Mouse (Mus musculus) CD8-positive naive resting alpha-beta T cell, adult 2 months (primary cell): ENCODE measurements at regions not wholly inside any gene's neighbourhood (a gene's known extent, or its start where the extent isn't known, plus 50 kb on each side); places are given as distances from the start of the nearest gene placed in this dataset.
"Not testable (repeated sequence)": the region's sequence is repeated elsewhere in the genome, so short reads cannot be mapped to it uniquely, and the experiment has no call there.

Source experiments
- DNase-seq, 2 experiments: peaks; one replicate each; pipeline ENCODE4 v3.0.0; 2022; ENCODE audit warnings: low read depth in 2 of 2, low spot score in 2 of 2

- DNase-seq, result no peak
These were observed 234.4 kb downstream of the Diras2 start for GRCm38 (mm10) chr13:52296541-52297276.

DNA sequence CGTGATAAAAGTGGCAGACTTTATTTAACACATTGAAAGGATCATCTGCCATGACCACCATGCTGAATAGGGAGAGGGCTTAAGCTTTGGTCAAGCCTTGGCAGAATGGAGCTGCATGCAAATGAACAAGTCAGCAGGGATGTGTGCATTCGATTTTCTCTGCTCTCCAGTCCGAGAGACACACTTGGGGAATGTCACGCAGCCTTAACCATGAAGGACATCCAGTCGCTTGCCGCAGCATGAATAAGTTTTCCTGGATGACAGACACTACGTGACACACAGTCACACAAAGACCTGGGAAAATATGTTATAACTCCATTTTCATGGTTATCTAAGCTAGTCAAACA lies 233.8 kb downstream of the Diras2 start:
- DNase-seq, result no peak

- DNase-seq, result no peak
These were observed 232.7 kb downstream of the Diras2 start for GRCm38 (mm10) chr13:52298362-52298761.

- DNase-seq, result not testable (repeated sequence)
These were observed 225.8 kb downstream of the Diras2 start for GRCm38 (mm10) chr13:52305328-52305727.

DNA sequence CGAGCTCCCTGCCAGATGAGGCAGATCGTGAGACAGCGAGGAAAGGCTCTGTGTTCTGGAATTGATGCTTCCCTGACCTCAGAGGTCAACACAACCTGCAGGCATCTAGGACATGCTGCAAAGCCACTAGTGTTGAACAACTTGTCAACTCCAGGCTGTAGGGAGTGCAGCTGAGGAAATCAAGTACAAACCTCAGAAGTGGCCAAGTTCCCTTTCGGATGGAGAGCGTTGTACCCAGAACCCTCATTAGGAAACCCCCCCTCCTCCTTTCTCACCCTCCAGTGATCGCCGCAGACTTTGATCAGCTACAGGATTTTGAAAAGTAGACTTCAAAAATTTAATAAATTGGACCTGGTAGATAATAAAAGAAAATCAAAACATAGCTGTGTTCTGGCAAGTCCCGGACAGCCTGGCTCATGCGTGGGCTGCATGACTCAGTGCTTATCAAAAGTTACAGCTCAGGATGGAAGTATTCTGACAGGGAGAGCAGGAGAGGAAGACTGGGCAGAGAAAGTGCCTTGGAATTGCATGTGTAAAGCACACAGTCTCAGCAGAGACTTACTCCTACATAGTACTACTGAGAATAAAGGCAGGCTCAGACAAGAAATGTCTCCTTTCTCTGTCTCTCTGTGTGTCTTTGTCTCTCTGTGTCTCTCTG lies 224.2 kb downstream of the Diras2 start:
- no peak for DNase-seq

- no peak for DNase-seq
These were observed 220.1 kb downstream of the Diras2 start for GRCm38 (mm10) chr13:52310954-52311353.

GRCm38 (mm10) chr13:52318276-52318675 lies 212.8 kb downstream of the Diras2 start:
- DNase-seq, result no peak

DNA sequence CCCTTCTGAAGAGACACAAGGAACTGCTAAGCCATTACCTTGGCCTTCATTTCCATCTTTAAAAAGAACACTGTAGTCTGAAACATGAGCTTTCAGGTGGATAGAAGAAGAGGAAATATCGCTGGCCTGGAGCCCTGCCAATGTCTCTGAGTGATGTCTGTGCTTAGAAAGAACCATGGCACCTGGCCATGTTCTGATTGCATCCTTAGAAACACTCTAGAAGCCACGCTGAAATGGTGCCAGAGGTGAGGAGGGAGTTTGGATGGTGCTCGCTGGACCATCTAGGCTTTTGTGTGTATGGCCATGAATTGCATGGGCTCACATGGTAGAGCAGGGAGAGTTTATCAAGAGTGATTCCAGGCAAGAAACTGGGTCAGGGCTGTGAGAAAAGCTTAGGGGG lies 207.4 kb downstream of the Diras2 start:
- DNase-seq, result no peak

DNA sequence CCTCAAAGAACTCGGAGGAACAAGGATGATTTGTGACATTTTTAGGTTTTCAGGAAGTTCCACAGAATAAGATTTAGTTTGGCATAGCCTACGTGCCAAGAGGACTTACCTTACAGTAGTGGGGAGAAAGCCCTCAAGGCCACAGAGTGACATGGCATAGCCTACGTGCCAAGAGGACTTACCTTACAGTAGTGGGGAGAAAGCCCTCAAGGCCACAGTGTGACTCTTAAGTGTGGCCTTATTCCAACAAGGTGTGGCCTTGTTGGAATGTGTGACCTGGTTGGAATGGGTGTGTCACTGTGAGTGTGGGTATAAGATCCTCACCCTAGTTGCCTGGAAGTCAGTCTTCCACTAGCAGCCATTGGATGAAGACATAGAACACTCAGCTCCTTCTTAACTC lies 206.7 kb downstream of the Diras2 start:
- DNase-seq, result not testable (repeated sequence)

GRCm38 (mm10) chr13:52325647-52326046 lies 205.4 kb downstream of the Diras2 start:
- DNase-seq, result not testable (repeated sequence)

- no peak for DNase-seq
These were observed 203.3 kb downstream of the Diras2 start for GRCm38 (mm10) chr13:52327734-52328133.

GRCm38 (mm10) chr13:52328766-52329165 lies 202.3 kb downstream of the Diras2 start:
- no peak for DNase-seq

- peak; percentile 16 to 30 for DNase-seq
These were observed 200.0 kb downstream of the Diras2 start for GRCm38 (mm10) chr13:52331068-52331467.

DNA sequence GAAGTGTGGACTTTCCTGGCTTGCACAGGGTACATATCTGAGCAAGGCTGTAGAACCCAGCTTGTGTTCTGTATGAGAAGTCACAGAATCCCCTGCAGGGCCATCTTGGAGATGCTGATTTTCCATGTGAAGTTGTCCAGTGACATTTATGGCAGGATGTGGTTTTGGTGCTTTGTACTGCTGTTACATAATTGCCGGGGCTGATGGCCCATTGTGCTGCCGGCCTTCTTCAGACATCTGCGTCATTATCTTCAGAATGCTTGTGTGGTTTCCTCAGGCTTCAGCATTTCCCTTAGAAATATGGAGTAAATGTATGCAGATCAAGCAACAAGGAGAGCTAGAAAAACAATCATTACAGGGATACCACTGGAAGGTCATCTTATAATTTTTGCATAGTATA lies 196.1 kb downstream of the Diras2 start:
- peak in 1 of 2 experiments; percentile 3 for DNase-seq

DNA sequence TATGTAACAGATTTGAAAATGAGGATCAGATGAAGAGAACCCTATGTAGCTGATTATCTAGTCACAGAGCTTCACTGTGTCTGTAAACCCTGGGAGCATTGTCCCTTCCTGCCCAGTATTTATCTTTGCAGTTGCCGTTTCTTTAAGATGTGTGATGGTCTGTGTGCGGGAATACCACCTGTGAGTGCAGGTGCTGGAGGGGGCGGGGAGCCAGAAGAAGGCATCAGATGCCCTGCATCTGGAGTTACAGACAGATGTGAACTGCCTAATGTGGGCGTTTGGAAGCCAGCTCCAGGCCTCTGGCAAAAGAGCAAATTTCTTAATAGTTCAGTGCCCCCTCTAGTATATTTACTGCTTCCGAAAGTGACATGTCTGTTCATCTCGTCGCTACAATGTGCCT lies 193.1 kb downstream of the Diras2 start:
- no peak for DNase-seq

GRCm38 (mm10) chr13:52339156-52339555 lies 191.9 kb downstream of the Diras2 start:
- no peak for DNase-seq

DNA sequence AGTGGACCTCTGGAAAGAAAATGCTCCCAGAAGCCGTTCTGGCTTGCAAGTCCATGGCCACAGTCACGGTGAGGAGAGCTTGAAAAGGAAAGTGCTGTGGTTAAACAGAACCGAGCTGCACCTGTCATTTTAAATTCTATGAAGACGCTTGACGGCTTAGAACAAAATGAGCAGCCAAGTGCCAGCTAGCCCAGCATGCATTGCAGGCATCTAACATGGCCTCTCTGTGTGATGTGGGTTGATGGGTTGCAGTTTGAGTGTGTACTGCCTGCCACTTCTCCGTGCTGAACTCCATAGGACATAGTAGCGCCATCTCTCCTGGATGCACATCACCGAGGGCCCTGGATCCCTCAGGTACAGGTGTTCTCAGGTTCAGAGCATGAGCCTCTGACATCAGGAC lies 189.1 kb downstream of the Diras2 start:
- no peak for DNase-seq

DNA sequence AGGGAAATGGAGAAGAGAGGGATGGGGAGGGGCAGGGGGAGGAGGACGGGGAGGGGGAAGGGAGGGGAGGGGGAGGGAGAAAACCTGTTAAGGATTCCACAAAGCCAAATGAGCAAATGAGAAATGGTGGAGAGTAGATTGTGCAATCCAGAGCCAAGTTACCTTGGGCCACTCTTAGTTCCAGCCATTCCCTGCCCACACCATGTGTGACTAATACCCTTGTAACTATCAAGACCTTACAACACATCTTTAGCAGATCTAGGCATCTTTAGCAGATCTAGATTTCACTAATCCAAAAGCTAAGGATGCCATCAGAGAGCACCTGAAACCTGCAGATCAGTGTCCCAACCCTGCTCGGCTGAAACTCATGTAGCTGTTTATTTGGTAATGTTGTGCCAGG lies 186.7 kb downstream of the Diras2 start:
- DNase-seq, result no peak

GRCm38 (mm10) chr13:52344853-52345252 lies 186.2 kb downstream of the Diras2 start:
- DNase-seq, result no peak

GRCm38 (mm10) chr13:52345375-52346026 lies 185.6 kb downstream of the Diras2 start:
- no peak for DNase-seq

DNA sequence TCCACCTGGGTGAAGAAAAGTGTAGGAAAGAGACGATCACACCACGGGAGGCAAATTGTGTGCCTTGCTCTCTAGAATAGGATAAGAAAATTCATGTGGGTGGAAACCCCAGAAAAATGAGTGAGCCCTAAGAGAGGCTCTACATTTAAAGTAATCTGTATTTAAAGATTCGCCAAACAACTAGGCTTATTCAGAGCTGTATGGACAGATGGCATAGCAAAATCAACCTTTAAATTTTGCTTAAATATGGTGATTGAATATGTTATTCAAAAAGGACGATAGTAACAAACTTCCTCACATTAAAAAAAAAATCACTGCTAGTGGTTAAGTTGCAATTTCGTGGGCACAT lies 185.1 kb downstream of the Diras2 start:
- no peak for DNase-seq

GRCm38 (mm10) chr13:52347631-52348030 lies 183.4 kb downstream of the Diras2 start:
- no peak for DNase-seq
